Mouse (Mus musculus) myocyte (in vitro differentiated cells): Measurements from ENCODE around the gene Lmo7.

Experiments
- POLR2A ChIP-seq: IDR thresholded peaks from one replicate; pipeline ENCODE4 v1.6.1; 2011; ENCODE audit warnings: low read depth, mild to moderate bottlenecking, control low read depth, moderate library complexity; ENCODE audit not compliant: insufficient read length
- TCF12 ChIP-seq: IDR thresholded peaks from one replicate; pipeline ENCODE4 v1.6.1; 2011; ENCODE audit warnings: mild to moderate bottlenecking, control low read depth; ENCODE audit not compliant: poor library complexity, insufficient read depth, severe bottlenecking

GRCm38 (mm10) chr14:101886320-101886719 lies 156.6 kb downstream of the Lmo7 start:
- TF ChIP-seq POLR2A (no peak), TCF12 (no peak)
